Mouse (Mus musculus): ENCODE results near the gene Gm39566. TPM values are rescaled to one million over a fixed set of nuclear protein-coding genes. Genes with fewer than 3 reads are reported as not detected.

Gm39566 gene
- polyA plus RNA-seq, 1 experiment from 2014 or later = not detected

DNA sequence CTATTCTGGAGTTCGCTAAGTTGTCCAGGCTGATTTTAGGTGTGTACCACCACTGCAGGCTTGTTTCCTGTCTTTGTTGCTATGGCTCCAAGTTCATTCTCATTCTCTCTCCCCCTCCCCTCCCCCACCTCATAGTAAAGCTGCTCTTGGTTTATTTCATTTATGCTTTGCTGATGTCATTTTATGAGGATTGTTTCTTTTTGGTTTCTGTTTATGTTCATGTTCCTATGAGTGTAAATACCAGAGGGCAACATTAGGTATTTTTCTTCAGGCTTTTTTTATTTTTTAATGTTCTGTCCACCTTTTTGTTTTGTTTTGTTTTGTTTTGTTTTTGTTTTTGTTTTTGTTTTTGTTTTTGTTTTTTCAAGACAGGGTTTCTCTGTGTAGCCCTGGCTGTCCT is 53.2 kb downstream of the Gm39566 start, which contains the start of gene Slc35g3:
Gene Slc35g3 (minus strand): TSS at position 101 of the 400 bp plus-strand sequence.
- no peak for ATAC-seq
- DNase-seq = no peak
- no peak within 1 kb of the TSS for H3K27ac ChIP-seq (ENCODE audit: low read depth)
- H3K4me2 ChIP-seq (ENCODE audit: low read depth, low read length) = no peak within 1 kb of the TSS
- TF ChIP-seq EP300 (IDR thresholded peaks at IDR 0.05; ENCODE audit: low read depth) (no peak), CTCF (IDR thresholded peaks at IDR 0.05; ENCODE audit: low read depth) (no peak)
- H3K36me3 ChIP-seq (replicated peaks; ENCODE audit: insufficient read depth, low read length) = no peaks in the 10 kb centered on the region
- peaks cover 23% of the 10 kb centered on the region for H3K4me1 ChIP-seq (ENCODE audit: insufficient read depth)
- no peaks in the 10 kb centered on the region for H3K27me3 ChIP-seq (ENCODE audit: insufficient read depth, low read length)
- 62% methylated on average over 1 of the region's 1 CpGs for WGBS (ENCODE audit: insufficient replicate concordance)
- H3K9me3 ChIP-seq (ENCODE audit: low read length) = no peaks in the 10 kb centered on the region
- no peak within 1 kb of the TSS for H3K9ac ChIP-seq (replicated peaks)
- H3K4me3 ChIP-seq (ENCODE audit: low read depth, low read length) = no peak within 1 kb of the TSS

Other genes with a start within 250 kb of the Gm39566 start
- 8.1 and 10.0 TPM in 2 replicates for gene Wrap53, start 235.0 kb downstream of the Gm39566 start, polyA plus RNA-seq (2015; fragmentation: Nextera tagmentation; extraction: Ambion mirVana)
- gene Trp53, start 234.9 kb downstream of the Gm39566 start, polyA plus RNA-seq (2015; fragmentation: Nextera tagmentation; extraction: Ambion mirVana) = 32.6 and 33.5 TPM in 2 replicates
- gene Atp1b2, start 209.4 kb downstream of the Gm39566 start, polyA plus RNA-seq (2015; fragmentation: Nextera tagmentation; extraction: Ambion mirVana) = 4.0 and 5.3 TPM in 2 replicates
- 4.3 and 4.7 TPM in 2 replicates for gene Shbg, start 197.4 kb downstream of the Gm39566 start, polyA plus RNA-seq (2015; fragmentation: Nextera tagmentation; extraction: Ambion mirVana)
- gene Sat2, start 193.3 kb downstream of the Gm39566 start, polyA plus RNA-seq (2015; fragmentation: Nextera tagmentation; extraction: Ambion mirVana) = 15.2 and 18.7 TPM in 2 replicates
- 6.8 TPM in 2 replicates for gene Fxr2, start 182.3 kb downstream of the Gm39566 start, polyA plus RNA-seq (2015; fragmentation: Nextera tagmentation; extraction: Ambion mirVana)
- 0.13 TPM in 1 of 2 replicates, not detected in the other for gene Sox15, start 160.0 kb downstream of the Gm39566 start, polyA plus RNA-seq (2015; fragmentation: Nextera tagmentation; extraction: Ambion mirVana)
- gene Mpdu1, start 152.7 kb downstream of the Gm39566 start, polyA plus RNA-seq (2015; fragmentation: Nextera tagmentation; extraction: Ambion mirVana) = 36.9 and 41.0 TPM in 2 replicates
- 30.1 and 32.5 TPM in 2 replicates for gene Cd68, start 149.1 kb downstream of the Gm39566 start, polyA plus RNA-seq (2015; fragmentation: Nextera tagmentation; extraction: Ambion mirVana)
- gene Eif4a1, start 142.9 kb downstream of the Gm39566 start, polyA plus RNA-seq (2015; fragmentation: Nextera tagmentation; extraction: Ambion mirVana) = 199 and 203 TPM in 2 replicates
- gene Senp3, start 133.2 kb downstream of the Gm39566 start, polyA plus RNA-seq (2015; fragmentation: Nextera tagmentation; extraction: Ambion mirVana) = 14.5 and 15.2 TPM in 2 replicates
- 0.46 and 0.83 TPM in 2 replicates for gene Tnfsf13, start 129.5 kb downstream of the Gm39566 start, polyA plus RNA-seq (2015; fragmentation: Nextera tagmentation; extraction: Ambion mirVana)
- 2.8 and 3.6 TPM in 2 replicates for gene Tnfsf12, start 119.4 kb downstream of the Gm39566 start, polyA plus RNA-seq (2015; fragmentation: Nextera tagmentation; extraction: Ambion mirVana)
- 1.1 and 1.4 TPM in 2 replicates for gene Tnfsfm13, start 119.2 kb downstream of the Gm39566 start, polyA plus RNA-seq (2015; fragmentation: Nextera tagmentation; extraction: Ambion mirVana)
- gene Polr2a, start 56.7 kb downstream of the Gm39566 start, polyA plus RNA-seq (2015; fragmentation: Nextera tagmentation; extraction: Ambion mirVana) = 6.6 and 6.8 TPM in 2 replicates
- gene Slc35g3, start 53.3 kb downstream of the Gm39566 start, polyA plus RNA-seq (2015; fragmentation: Nextera tagmentation; extraction: Ambion mirVana) = not detected in 2 replicates
- 0.67 and 0.75 TPM in 2 replicates for gene Zbtb4, start 49.4 kb downstream of the Gm39566 start, polyA plus RNA-seq (2015; fragmentation: Nextera tagmentation; extraction: Ambion mirVana)
- gene Chrnb1, start 19.4 kb downstream of the Gm39566 start, polyA plus RNA-seq (2015; fragmentation: Nextera tagmentation; extraction: Ambion mirVana) = 0.73 and 0.76 TPM in 2 replicates
- gene Fgf11, start 13.4 kb downstream of the Gm39566 start, polyA plus RNA-seq (2015; fragmentation: Nextera tagmentation; extraction: Ambion mirVana) = 0.04 and 0.07 TPM in 2 replicates
- gene Tmem102, start 9.7 kb downstream of the Gm39566 start, polyA plus RNA-seq (2015; fragmentation: Nextera tagmentation; extraction: Ambion mirVana) = 4.4 and 4.8 TPM in 2 replicates
- not detected in 2 replicates for gene Spem2, start 3.2 kb upstream of the Gm39566 start, polyA plus RNA-seq (2015; fragmentation: Nextera tagmentation; extraction: Ambion mirVana)
- not detected in 2 replicates for gene Spem1, start 6.9 kb upstream of the Gm39566 start, polyA plus RNA-seq (2015; fragmentation: Nextera tagmentation; extraction: Ambion mirVana)
- 0.60 and 0.75 TPM in 2 replicates for gene Nlgn2, start 22.5 kb upstream of the Gm39566 start, polyA plus RNA-seq (2015; fragmentation: Nextera tagmentation; extraction: Ambion mirVana)
- gene Tmem256, start 23.2 kb upstream of the Gm39566 start, polyA plus RNA-seq (2015; fragmentation: Nextera tagmentation; extraction: Ambion mirVana) = 412 and 418 TPM in 2 replicates
- gene Plscr3, start 31.1 kb upstream of the Gm39566 start, polyA plus RNA-seq (2015; fragmentation: Nextera tagmentation; extraction: Ambion mirVana) = 20.8 and 23.1 TPM in 2 replicates
- 0.28 and 0.69 TPM in 2 replicates for gene Tnk1, start 43.4 kb upstream of the Gm39566 start, polyA plus RNA-seq (2015; fragmentation: Nextera tagmentation; extraction: Ambion mirVana)
- gene Tmem95, start 62.7 kb upstream of the Gm39566 start, polyA plus RNA-seq (2015; fragmentation: Nextera tagmentation; extraction: Ambion mirVana) = not detected in 2 replicates
- 0.92 and 0.95 TPM in 2 replicates for gene Kctd11, start 66.1 kb upstream of the Gm39566 start, polyA plus RNA-seq (2015; fragmentation: Nextera tagmentation; extraction: Ambion mirVana)
- gene Acap1, start 80.2 kb upstream of the Gm39566 start, polyA plus RNA-seq (2015; fragmentation: Nextera tagmentation; extraction: Ambion mirVana) = 6.5 and 7.1 TPM in 2 replicates
- gene 2810408A11Rik, start 85.7 kb upstream of the Gm39566 start, polyA plus RNA-seq (2015; fragmentation: Nextera tagmentation; extraction: Ambion mirVana) = 0.90 and 1.2 TPM in 2 replicates
- gene Neurl4, start 85.8 kb upstream of the Gm39566 start, polyA plus RNA-seq (2015; fragmentation: Nextera tagmentation; extraction: Ambion mirVana) = 1.0 and 1.4 TPM in 2 replicates
- 46.1 and 48.9 TPM in 2 replicates for gene Gps2, start 98.6 kb upstream of the Gm39566 start, polyA plus RNA-seq (2015; fragmentation: Nextera tagmentation; extraction: Ambion mirVana)
- gene Eif5a, start 106.7 kb upstream of the Gm39566 start, polyA plus RNA-seq (2015; fragmentation: Nextera tagmentation; extraction: Ambion mirVana) = 872 and 914 TPM in 2 replicates
- not detected in 2 replicates for gene Ybx2, start 120.5 kb upstream of the Gm39566 start, polyA plus RNA-seq (2015; fragmentation: Nextera tagmentation; extraction: Ambion mirVana)
- 7.7 and 10.4 TPM in 2 replicates for gene Slc2a4, start 132.9 kb upstream of the Gm39566 start, polyA plus RNA-seq (2015; fragmentation: Nextera tagmentation; extraction: Ambion mirVana)
- gene Cldn7, start 149.5 kb upstream of the Gm39566 start, polyA plus RNA-seq (2015; fragmentation: Nextera tagmentation; extraction: Ambion mirVana) = 4.1 and 4.4 TPM in 2 replicates
- 8.4 and 9.7 TPM in 2 replicates for gene Ctdnep1, start 165.9 kb upstream of the Gm39566 start, polyA plus RNA-seq (2015; fragmentation: Nextera tagmentation; extraction: Ambion mirVana)
- gene Elp5, start 167.2 kb upstream of the Gm39566 start, polyA plus RNA-seq (2015; fragmentation: Nextera tagmentation; extraction: Ambion mirVana) = 40.6 and 42.9 TPM in 2 replicates
- gene Gabarap, start 175.8 kb upstream of the Gm39566 start, polyA plus RNA-seq (2015; fragmentation: Nextera tagmentation; extraction: Ambion mirVana) = 305 and 324 TPM in 2 replicates
- 19.5 and 25.5 TPM in 2 replicates for gene Phf23, start 180.5 kb upstream of the Gm39566 start, polyA plus RNA-seq (2015; fragmentation: Nextera tagmentation; extraction: Ambion mirVana)
- 2.7 and 3.4 TPM in 2 replicates for gene Dvl2, start 185.3 kb upstream of the Gm39566 start, polyA plus RNA-seq (2015; fragmentation: Nextera tagmentation; extraction: Ambion mirVana)
- gene Acadvl, start 200.1 kb upstream of the Gm39566 start, polyA plus RNA-seq (2015; fragmentation: Nextera tagmentation; extraction: Ambion mirVana) = 345 and 367 TPM in 2 replicates
- 0.58 and 0.61 TPM in 2 replicates for gene Dlg4, start 201.6 kb upstream of the Gm39566 start, polyA plus RNA-seq (2015; fragmentation: Nextera tagmentation; extraction: Ambion mirVana)
- 458 and 462 TPM in 2 replicates for gene Asgr1, start 238.8 kb upstream of the Gm39566 start, polyA plus RNA-seq (2015; fragmentation: Nextera tagmentation; extraction: Ambion mirVana)